Mouse (Mus musculus) bone marrow, adult 2 months (tissue): Measurements from ENCODE around the gene Zscan10.

Source experiments
- CTCF ChIP-seq: fragments of 200-500 bp; IDR thresholded peaks from 2 replicates; pipeline ENCODE4 v1.5.1; 2011; ENCODE audit warnings: low read length, control low read depth; ENCODE audit not compliant: control insufficient read depth, insufficient read depth
- POLR2A ChIP-seq: fragments of 200-500 bp; IDR thresholded peaks from 2 replicates; pipeline ENCODE4 v1.6.1; 2011; ENCODE audit warnings: low read depth, mild to moderate bottlenecking, control low read depth, low read length, borderline replicate concordance; ENCODE audit not compliant: control insufficient read depth

GRCm38 (mm10) chr17:23564368-23564715, 36.3 kb upstream of the Zscan10 start:
- TF ChIP-seq CTCF (no peak), POLR2A (no peak)
